Mouse (Mus musculus) E14TG2a.4 (cell line): ENCODE results near the gene Myo9b.

Experiments
- CTCF ChIP-seq: conservative IDR thresholded peaks from 2 replicates; pipeline ENCODE4 v1.5.1; 2014; ENCODE audit warnings: low read length
- NANOG ChIP-seq: IDR thresholded peaks from 2 replicates; pipeline ENCODE4 v1.6.1; 2014; ENCODE audit warnings: borderline replicate concordance, low read length, mixed read lengths
- POU5F1 ChIP-seq: IDR thresholded peaks from 2 replicates; pipeline ENCODE4 v1.6.1; 2014; ENCODE audit warnings: low read length, borderline replicate concordance

DNA sequence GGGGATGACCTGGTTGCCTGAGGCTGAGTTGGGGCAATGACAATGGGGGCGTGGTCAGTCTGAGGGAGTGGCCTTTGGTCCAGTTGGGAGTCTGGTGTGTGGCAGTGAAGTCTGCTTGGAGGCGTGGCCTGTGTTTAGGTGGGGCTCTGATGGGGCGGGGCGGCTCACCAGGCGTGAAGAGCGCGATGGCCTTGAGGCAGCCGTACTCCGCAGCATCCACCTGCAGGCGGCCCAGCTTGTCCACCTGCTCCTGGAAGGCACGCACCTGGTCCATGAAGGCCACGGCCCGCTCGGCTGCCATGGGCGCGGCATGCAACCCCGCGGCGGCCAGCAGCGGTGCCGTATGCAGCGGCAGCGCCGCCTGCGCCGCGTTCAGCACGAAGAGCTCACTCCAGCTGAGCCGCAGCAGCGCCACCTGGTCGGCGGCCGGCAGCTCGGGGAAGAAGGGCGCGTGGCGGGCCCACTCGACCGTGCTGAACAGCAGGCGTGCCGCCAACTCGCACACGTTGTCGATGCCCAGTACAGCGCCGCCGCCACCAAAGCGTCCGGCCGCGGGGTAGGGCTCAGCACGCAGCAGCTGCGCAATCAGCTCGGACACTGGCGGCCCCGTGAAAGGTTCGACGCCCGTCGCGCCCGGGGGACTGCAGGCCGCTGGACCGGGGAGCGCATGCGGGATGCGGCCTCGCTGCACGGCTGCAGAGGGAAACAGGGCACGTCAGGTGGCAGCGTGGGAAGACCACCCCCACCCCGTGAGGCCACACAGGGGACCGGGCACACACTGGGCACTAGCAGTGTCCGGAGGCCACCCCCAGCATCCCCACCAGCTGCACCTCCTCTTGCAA lies 103.3 kb downstream of the Myo9b start:
- TF ChIP-seq CTCF (no peak), NANOG (no peak), POU5F1 (no peak)
